Mouse (Mus musculus) hindbrain, embryonic 14.5 days (tissue): ENCODE measurements at regions not wholly inside any gene's neighbourhood (a gene's known extent, or its start where the extent isn't known, plus 50 kb on each side); places are given as distances from the start of the nearest gene placed in this dataset.
"Not testable (repeated sequence)": the region's sequence is repeated elsewhere in the genome, so short reads cannot be mapped to it uniquely, and the experiment has no call there.

Experiments
- ATAC-seq: fragments of 200-750 bp; cut with Nextera tagmentation; 2 replicates; pipeline ENCODE4 v1.8.0; 2017; ENCODE audit warnings: moderate number of reproducible peaks, mild to moderate bottlenecking, moderate TSS enrichment, moderate library complexity; ENCODE audit not compliant: low FRiP score
- DNase-seq: peaks from one replicate; pipeline ENCODE4 v3.0.0-alpha.2; 2015; ENCODE audit warnings: low spot score
- H3K27ac ChIP-seq: fragments of 300-500 bp; sonication (generic); 2 replicates; pipeline ENCODE4 v1.5.1; 2014; ENCODE audit warnings: mild to moderate bottlenecking, moderate library complexity
- H3K27me3 ChIP-seq: fragments of 300-500 bp; sonication (generic); 2 replicates; pipeline ENCODE4 v1.6.1; 2014; ENCODE audit warnings: mild to moderate bottlenecking, low read length, mixed read lengths; ENCODE audit not compliant: control insufficient read depth, insufficient read depth
- H3K36me3 ChIP-seq: fragments of 300-500 bp; sonication (generic); replicated peaks from 2 replicates; pipeline ENCODE4 v1.6.1; 2014; ENCODE audit not compliant: control insufficient read depth, insufficient read depth
- H3K4me1 ChIP-seq: fragments of 300-500 bp; sonication (generic); replicated peaks from 2 replicates; pipeline ENCODE4 v1.6.1; 2014; ENCODE audit warnings: antibody characterized with exemption, low read length, mixed read lengths; ENCODE audit not compliant: control insufficient read depth, insufficient read depth
- H3K4me2 ChIP-seq: fragments of 300-500 bp; sonication (generic); replicated peaks from 2 replicates; pipeline ENCODE4 v1.6.1; 2014; ENCODE audit warnings: mild to moderate bottlenecking, moderate library complexity
- H3K4me3 ChIP-seq: fragments of 300-500 bp; sonication (generic); replicated peaks from 2 replicates; pipeline ENCODE4 v1.5.1; 2014; ENCODE audit warnings: mild to moderate bottlenecking, low read length
- H3K9ac ChIP-seq: fragments of 300-500 bp; sonication (generic); 2 replicates; pipeline ENCODE4 v1.6.1; 2014
- H3K9me3 ChIP-seq: fragments of 300-500 bp; sonication (generic); 2 replicates; pipeline ENCODE4 v1.6.1; 2016; ENCODE audit warnings: low read length; ENCODE audit not compliant: control insufficient read depth
- WGBS: fragments of 180-500 bp; shearing (Covaris S2); extraction: QIAGEN DNeasy Blood & Tissue Kit; methylation state at CpG from one replicate; pipeline ENCODE4 v1.1.7; 2014; 5-methylcytosine and 5-hydroxymethylcytosine counted together

GRCm38 (mm10) chr15:90813907-90814306 is 134.7 kb upstream of the Cpne8 start:
- 69% methylated on average over 5 of the region's 5 CpGs for WGBS
- ATAC-seq = no peak

DNA sequence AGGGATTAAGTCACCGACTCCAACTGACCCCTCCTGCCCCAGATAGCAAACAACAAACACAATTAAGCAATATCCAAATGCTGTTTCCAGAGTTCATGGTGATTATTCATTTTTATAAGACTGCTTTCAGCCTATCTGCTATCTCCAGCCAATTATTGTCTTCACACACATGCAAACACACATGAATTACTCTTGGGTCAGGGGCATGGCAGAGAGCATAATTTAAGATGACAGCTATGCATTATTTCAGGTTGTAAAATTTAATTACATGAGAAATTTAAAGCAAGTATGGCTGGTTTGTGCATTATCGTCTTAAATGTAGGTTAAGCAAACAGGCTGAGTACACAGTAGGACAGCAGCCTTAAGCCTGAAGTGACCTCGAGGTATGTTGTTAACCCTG is 131.1 kb upstream of the Cpne8 start:
- Histone ChIP-seq H3K36me3 (no peaks in the 10 kb centered on the region), H3K4me1 (no peaks in the 10 kb centered on the region), H3K27ac (no peak overlapping the region), H3K27me3 (no peaks in the 10 kb centered on the region), H3K9ac (no peak overlapping the region), H3K4me2 (no peak overlapping the region), H3K9me3 (no peaks in the 10 kb centered on the region), H3K4me3 (no peak overlapping the region)
- WGBS = 81% methylated on average over 3 of the region's 3 CpGs
- ATAC-seq (no peak), DNase-seq (no peak)

More at GRCm38 (mm10) chr15:90813907-90814306, 134.7 kb upstream of the Cpne8 start:
- Histone ChIP-seq H3K4me2 (no peak overlapping the region), H3K27ac (no peak overlapping the region), H3K4me1 (no peaks in the 10 kb centered on the region), H3K4me3 (no peak overlapping the region), H3K9ac (no peak overlapping the region), H3K36me3 (no peaks in the 10 kb centered on the region), H3K9me3 (no peaks in the 10 kb centered on the region), H3K27me3 (no peaks in the 10 kb centered on the region)
- DNase-seq = no peak

DNA sequence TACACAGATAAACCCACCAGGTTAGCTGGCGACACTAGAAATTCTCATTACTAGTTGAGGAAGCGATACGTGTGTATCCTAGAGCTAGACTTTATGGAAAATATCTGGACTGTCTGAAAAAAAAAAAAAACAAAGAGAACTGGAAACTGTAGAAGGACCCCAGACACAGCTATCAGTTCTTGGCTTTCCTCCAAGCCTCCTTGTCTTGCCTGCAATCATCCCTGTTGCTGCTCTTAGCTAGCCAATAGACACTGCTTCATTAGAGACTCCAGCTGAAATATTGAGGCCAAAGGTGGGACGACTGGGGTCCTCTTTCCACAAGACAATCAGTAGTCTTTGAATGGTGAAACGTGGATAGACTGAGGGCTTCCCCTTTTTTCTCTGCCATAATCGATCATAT is 129.0 kb upstream of the Cpne8 start:
- no peak overlapping the region for H3K9ac ChIP-seq
- no peak for ATAC-seq
- H3K4me1 ChIP-seq = no peaks in the 10 kb centered on the region
- no peaks in the 10 kb centered on the region for H3K27me3 ChIP-seq
- WGBS = 71% methylated on average over 6 of the region's 6 CpGs
- no peaks in the 10 kb centered on the region for H3K36me3 ChIP-seq
- no peak overlapping the region for H3K27ac ChIP-seq
- no peaks in the 10 kb centered on the region for H3K9me3 ChIP-seq
- H3K4me2 ChIP-seq = no peak overlapping the region
- DNase-seq = no peak
- H3K4me3 ChIP-seq = no peak overlapping the region

GRCm38 (mm10) chr15:90798056-90798455 is 118.8 kb upstream of the Cpne8 start:
- Histone ChIP-seq H3K4me1 (no peaks in the 10 kb centered on the region), H3K9me3 (no peaks in the 10 kb centered on the region), H3K27ac (no peak overlapping the region), H3K4me2 (no peak overlapping the region), H3K4me3 (no peak overlapping the region), H3K36me3 (no peaks in the 10 kb centered on the region), H3K9ac (no peak overlapping the region), H3K27me3 (no peaks in the 10 kb centered on the region)
- no peak for DNase-seq
- no peak for ATAC-seq
- WGBS = 81% methylated on average over 8 of the region's 8 CpGs

- DNase-seq (no peak), ATAC-seq (no peak)
- H3K9me3 ChIP-seq = no peaks in the 10 kb centered on the region
- H3K27ac ChIP-seq = no peak overlapping the region
- H3K36me3 ChIP-seq = no peaks in the 10 kb centered on the region
- H3K9ac ChIP-seq = no peak overlapping the region
- no peak overlapping the region for H3K4me3 ChIP-seq
- H3K4me1 ChIP-seq = no peaks in the 10 kb centered on the region
- WGBS = 90% methylated on average over 5 of the region's 5 CpGs
- H3K27me3 ChIP-seq = no peaks in the 10 kb centered on the region
- no peak overlapping the region for H3K4me2 ChIP-seq
These were observed 110.7 kb upstream of the Cpne8 start for GRCm38 (mm10) chr15:90789941-90790340.

DNA sequence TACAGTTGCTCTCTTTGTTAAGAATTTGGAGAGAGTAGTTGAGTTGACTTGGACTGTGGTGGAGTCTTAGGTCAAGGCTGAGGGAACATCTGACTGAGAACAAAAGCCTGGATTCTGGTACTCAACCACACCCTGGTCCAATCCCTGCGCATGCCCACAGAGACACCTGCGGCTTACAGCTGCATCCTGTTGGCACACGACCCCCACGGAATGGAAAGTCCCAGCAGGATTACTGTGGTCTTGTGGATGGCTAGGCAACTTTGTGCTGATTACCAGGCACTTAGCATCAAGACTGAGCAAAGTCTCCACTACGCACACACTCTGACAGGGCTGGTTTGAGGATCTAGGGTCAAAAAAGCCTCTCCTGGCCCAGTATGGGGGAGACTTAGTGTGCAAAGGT is 105.5 kb upstream of the Cpne8 start:
- no peaks in the 10 kb centered on the region for H3K4me1 ChIP-seq
- no peak overlapping the region for H3K27ac ChIP-seq
- no peaks in the 10 kb centered on the region for H3K9me3 ChIP-seq
- H3K36me3 ChIP-seq = no peaks in the 10 kb centered on the region
- no peak for ATAC-seq
- no peak overlapping the region for H3K4me3 ChIP-seq
- H3K4me2 ChIP-seq = no peak overlapping the region
- WGBS = 81% methylated on average over 5 of the region's 5 CpGs
- H3K9ac ChIP-seq = no peak overlapping the region
- H3K27me3 ChIP-seq = no peaks in the 10 kb centered on the region
- no peak for DNase-seq

GRCm38 (mm10) chr15:90767521-90767920 is 88.3 kb upstream of the Cpne8 start:
- no peaks in the 10 kb centered on the region for H3K4me1 ChIP-seq
- DNase-seq (no peak), ATAC-seq (no peak)
- no peak overlapping the region for H3K4me3 ChIP-seq
- WGBS = 59% methylated on average over 5 of the region's 5 CpGs
- no peaks in the 10 kb centered on the region for H3K36me3 ChIP-seq
- no peak overlapping the region for H3K4me2 ChIP-seq
- H3K27ac ChIP-seq = no peak overlapping the region; the same call in 1 of the 2 replicates
- no peaks in the 10 kb centered on the region for H3K27me3 ChIP-seq
- no peak overlapping the region for H3K9ac ChIP-seq
- H3K9me3 ChIP-seq = no peaks in the 10 kb centered on the region

DNA sequence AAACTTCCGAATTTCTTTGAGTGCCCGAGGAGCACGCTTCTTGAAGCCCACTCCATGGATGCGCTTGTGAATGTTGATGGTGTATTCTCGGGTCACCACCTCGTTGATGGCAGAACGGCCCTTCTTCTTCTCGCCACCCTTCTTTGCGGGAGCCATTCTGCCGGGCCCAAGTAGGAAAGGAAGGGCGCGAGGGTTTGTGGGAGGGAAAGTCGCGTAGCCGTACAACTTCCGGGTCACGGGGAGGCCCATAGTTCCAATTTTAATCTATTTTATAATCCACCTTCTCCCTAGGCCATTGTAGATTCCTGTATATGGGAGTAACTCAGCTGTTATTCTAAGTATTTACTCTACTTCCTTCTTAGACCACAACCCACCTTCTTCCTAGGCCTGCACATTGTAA is 85.3 kb upstream of the Cpne8 start:
- H3K9ac ChIP-seq, H3K27ac ChIP-seq, H3K27me3 ChIP-seq, DNase-seq, ATAC-seq, H3K4me2 ChIP-seq, H3K4me1 ChIP-seq, H3K4me3 ChIP-seq, H3K9me3 ChIP-seq, H3K36me3 ChIP-seq: not testable (repeated sequence)
- 97% methylated on average over 8 of the region's 17 CpGs for WGBS

DNA sequence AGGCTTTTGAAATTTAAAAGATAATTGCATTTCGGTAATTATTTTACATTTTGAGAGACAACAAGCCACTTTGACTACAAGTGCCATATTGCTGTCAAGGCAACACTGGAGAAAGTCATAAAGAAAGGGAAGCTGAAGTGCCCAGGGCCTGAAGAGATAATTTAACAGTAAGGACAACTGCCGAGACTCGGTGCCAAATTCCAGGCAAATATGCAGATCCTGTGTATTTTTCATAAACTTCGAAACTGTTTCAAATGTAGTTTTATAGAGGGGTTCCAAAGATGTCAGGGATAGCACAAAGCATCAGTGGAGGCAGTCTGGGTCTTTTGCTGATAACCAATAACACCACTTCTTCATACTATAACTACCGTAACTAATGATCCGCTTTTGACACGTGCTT is 54.7 kb upstream of the Cpne8 start:
- no peaks in the 10 kb centered on the region for H3K27me3 ChIP-seq
- H3K9ac ChIP-seq = no peak overlapping the region
- 87% methylated on average over 7 of the region's 7 CpGs for WGBS
- H3K27ac ChIP-seq = no peak overlapping the region
- H3K4me2 ChIP-seq = no peak overlapping the region
- no peaks in the 10 kb centered on the region for H3K36me3 ChIP-seq
- DNase-seq = no peak
- ATAC-seq = no peak
- H3K4me1 ChIP-seq = no peaks in the 10 kb centered on the region
- H3K4me3 ChIP-seq = no peak overlapping the region
- H3K9me3 ChIP-seq = no peaks in the 10 kb centered on the region
